Comparison of ENCODE assay signal across 20 mouse cellular contexts in genomic region chr7:133685644-133686043, GRCm38 (mm10). TPM values are rescaled to one million over a fixed set of nuclear protein-coding genes. Genes with fewer than 3 reads are reported as not detected.
"Had no signal": no experiment of that assay in that cellular context is flagged by ENCODE, and none has a peak within 500 bp of the region (broad histone marks: within the 10 kb centered on the region; RNA-seq: fewer than 3 reads in every experiment).

No protein-coding gene starts in this region.

RNA-seq across cellular contexts. Expression of gene Mmp21, which starts 5.8 kb away (rescaled TPM):
- total RNA-seq: common myeloid progenitor, adult 5-6 weeks; forebrain, postnatal 0 days; gastrocnemius, adult 18-20 months; gastrocnemius, adult 2 months; gastrocnemius, adult 8-10 months; gastrocnemius, postnatal 10 days; gastrocnemius, postnatal 14 days; gastrocnemius, postnatal 25 days; gastrocnemius, postnatal 36 days; gastrocnemius, postnatal 4 days; heart, adult 18-20 months; heart, adult 2 months; heart, adult 8-10 months had no signal
- polyA plus RNA-seq: embryonic facial prominence, embryonic 13.5 days; forebrain, embryonic 10.5 days; forebrain, embryonic 11.5 days; forebrain, embryonic 12.5 days; forebrain, embryonic 14.5 days; forebrain, embryonic 15.5 days; forebrain, postnatal 0 days; gonadal fat pad, adult 2 months; heart, adult 2 months had no signal
